Comparison of ENCODE assay signal across 10 mouse cellular contexts in the genomic region with DNA sequence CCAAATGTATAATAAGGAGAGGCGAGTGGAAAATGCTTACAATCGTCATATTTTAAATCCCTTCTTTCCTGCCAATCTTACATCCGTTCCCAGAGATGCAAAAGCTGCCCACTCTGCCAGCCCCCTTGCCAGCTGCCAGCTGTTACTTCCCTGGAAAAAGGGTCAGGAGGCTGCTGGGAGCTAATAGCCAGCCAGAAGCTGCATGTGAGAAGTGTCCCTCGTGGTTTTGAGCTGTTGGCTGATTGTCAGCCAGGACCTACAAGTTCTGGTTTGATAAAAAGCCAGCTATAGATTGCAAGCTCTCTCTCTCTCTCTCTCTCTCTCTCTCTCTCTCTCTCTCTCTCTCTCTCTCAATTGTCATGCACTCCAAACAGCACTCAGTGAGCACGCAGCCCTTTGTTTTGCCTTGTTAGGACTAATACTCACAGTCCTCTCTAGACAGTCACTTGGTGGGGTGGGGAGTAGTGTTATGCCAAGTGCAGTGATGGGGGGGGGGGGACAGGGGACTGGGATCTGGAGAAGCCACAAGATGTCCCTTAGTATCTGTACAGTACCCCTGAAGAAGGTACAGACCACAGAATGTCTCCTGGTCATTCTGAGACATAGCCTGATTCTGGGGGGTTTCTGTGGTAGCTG. TPM values are rescaled to one million over a fixed set of nuclear protein-coding genes. Genes with fewer than 3 reads are reported as not detected.
DNase-seq lines count a peak whose midpoint lies in the region; ATAC-seq and TF ChIP-seq lines count a peak whose summit lies in the region.
"Had no signal": no experiment of that assay in that cellular context is flagged by ENCODE, and none has a peak within 500 bp of the region (broad histone marks: within the 10 kb centered on the region; RNA-seq: fewer than 3 reads in every experiment).

No protein-coding gene starts in this region.

- H3K9me3 ChIP-seq in MEL (replicated peaks; ENCODE audit: insufficient read depth, low read length) = no peaks in the 10 kb centered on the region
- 0 out of 2 replicates have a peak, but pooled peaks cover 1% of the 10 kb centered on the region for H3K9me3 ChIP-seq in forebrain, embryonic 12.5 days
- H3K9me3 ChIP-seq: intestine, embryonic 15.5 days had no signal

- DNase-seq in gastrocnemius, postnatal 14 days = peak; percentile 28
- DNase-seq in gastrocnemius, postnatal 36 days = no peak
- no peak for DNase-seq in MEL (ENCODE audit: low read depth, low spot score)
- peak; percentile 27 to 77 for DNase-seq in lung, postnatal 4 days
- DNase-seq in kidney, postnatal 4 days = no peak
- no peak for DNase-seq in thymus, postnatal 36 days
- DNase-seq in thymus, postnatal 14 days = no peak
- DNase-seq: cerebellum, postnatal 36 days had no signal

- no peak overlapping the region for H3K27ac ChIP-seq in MEL (ENCODE audit: control insufficient read depth, low read depth, low read length)
- peak overlapping the region; percentile 75 for H3K27ac ChIP-seq in forebrain, embryonic 12.5 days
- H3K27ac ChIP-seq: intestine, embryonic 15.5 days had no signal

- WGBS in forebrain, embryonic 12.5 days = 49% methylated on average over 5 of the region's 5 CpGs

- TF ChIP-seq POLR2A in MEL (IDR thresholded peaks at IDR 0.05; ENCODE audit: control insufficient read depth in 1 of 2, insufficient read depth in 1 of 2, low read depth in 1 of 2, low read length in 2 of 2, poor library complexity in 1 of 2) = no peak

- ATAC-seq in forebrain, embryonic 12.5 days (ENCODE audit: low FRiP score) = 0 out of 2 replicates have a peak, but pooled peaks have one; percentile 16
- ATAC-seq: intestine, embryonic 15.5 days had no signal

- H3K9ac ChIP-seq in MEL (ENCODE audit: control insufficient read depth, low read depth, low read length, poor library complexity, severe bottlenecking) = no peak overlapping the region
- H3K9ac ChIP-seq in forebrain, embryonic 12.5 days = no peak overlapping the region
- H3K9ac ChIP-seq: intestine, embryonic 15.5 days had no signal

- intact Hi-C loops in gastrocnemius, postnatal 14 days (cut with DNase I; ENCODE audit: low total_unique reads) = no loop called here
- intact Hi-C loops in gastrocnemius, postnatal 36 days (cut with DNase I) = no loop called here

- H3K36me3 ChIP-seq in MEL (ENCODE audit: control insufficient read depth in 1 of 2, insufficient read depth in 2 of 2, low read length in 2 of 2) = no peaks in the 10 kb centered on the region
- H3K36me3 ChIP-seq in forebrain, embryonic 12.5 days (replicated peaks) = no peaks in the 10 kb centered on the region
- H3K36me3 ChIP-seq: intestine, embryonic 15.5 days had no signal

- TF ChIP-seq RAD21 in MEL (IDR thresholded peaks at IDR 0.05; ENCODE audit: low read depth, low read length) = no peak

- no peaks in the 10 kb centered on the region for H3K79me2 ChIP-seq in MEL (ENCODE audit: control insufficient read depth, insufficient read depth, low read length, poor library complexity)

- no peaks in the 10 kb centered on the region for H3K27me3 ChIP-seq in MEL (ENCODE audit: control insufficient read depth in 1 of 2, insufficient read depth in 2 of 2, low read length in 2 of 2)
- H3K27me3 ChIP-seq in forebrain, embryonic 12.5 days = no peaks in the 10 kb centered on the region
- H3K27me3 ChIP-seq: intestine, embryonic 15.5 days had no signal

- no peak overlapping the region for H3K4me2 ChIP-seq in forebrain, embryonic 12.5 days
- H3K4me2 ChIP-seq: intestine, embryonic 15.5 days had no signal

- TF ChIP-seq EP300 in MEL (IDR thresholded peaks at IDR 0.05; ENCODE audit: low read depth in 1 of 2, low read length in 2 of 2) = no peak

- TF ChIP-seq CTCF in MEL (IDR thresholded peaks at IDR 0.05 in 2 of 3, conservative IDR thresholded peaks at IDR 0.05 in 1 of 3; ENCODE audit: control insufficient read depth in 1 of 3, insufficient read depth in 1 of 3, low read depth in 2 of 3, low read length in 3 of 3, poor library complexity in 1 of 3, severe bottlenecking in 1 of 3) = no peak

- no peak overlapping the region for H3K4me3 ChIP-seq in MEL (ENCODE audit: control insufficient read depth in 1 of 2, insufficient read depth in 1 of 2, low read depth in 2 of 2, low read length in 2 of 2)
- no peak overlapping the region for H3K4me3 ChIP-seq in forebrain, embryonic 12.5 days (replicated peaks)
- H3K4me3 ChIP-seq: intestine, embryonic 15.5 days had no signal

- no peaks in the 10 kb centered on the region for H3K4me1 ChIP-seq in MEL (ENCODE audit: control insufficient read depth in 1 of 2, insufficient read depth in 2 of 2, low read length in 2 of 2)
- H3K4me1 ChIP-seq in forebrain, embryonic 12.5 days = peaks cover 30% of the 10 kb centered on the region

TF ChIP-seq in MEL, 35 proteins besides CTCF, POLR2A, EP300 and RAD21:
- no peak for TF ChIP-seq TCF12 (IDR thresholded peaks at IDR 0.05; ENCODE audit: low read depth, low read length)
- TF ChIP-seq E2F4 (IDR thresholded peaks at IDR 0.05; ENCODE audit: borderline replicate concordance, low read depth, low read length) = no peak
- peak; percentile 80; the same call in 1 of the 2 replicates for TF ChIP-seq JUND (IDR thresholded peaks at IDR 0.05; ENCODE audit: low read depth, low read length)

RNA-seq across cellular contexts. Expression of gene Traf3ip2, which starts 25.3 kb away (rescaled TPM):
- 1 to 10 TPM; 4.2 to 7.9 TPM for total RNA-seq in gastrocnemius, postnatal 14 days (2021)
- 1 to 10 TPM; 4.9 to 5.1 TPM for total RNA-seq in gastrocnemius, postnatal 36 days (2021)
- 0.85 and 1.3 TPM in 2 replicates for total RNA-seq in MEL (2012; rRNA removed)
- polyA plus RNA-seq in MEL (2012; ENCODE audit: insufficient read depth in 1 of 2, insufficient read length in 2 of 2, low read depth in 1 of 2, low replicate concordance in 2 of 2, missing spikeins in 1 of 2) = 1 to 10 TPM in 1 of 2 experiments, not detected in 1; 3.0 TPM
- polyA plus RNA-seq in forebrain, embryonic 12.5 days (2016; fragmentation: Nextera tagmentation; extraction: Ambion mirVana) = 4.7 and 6.0 TPM in 2 replicates

Comparison
In these comparisons a context has a peak if more than half of its experiments do, and no peak if none do; other contexts are left out.
1. DNase-seq: peak in gastrocnemius, postnatal 14 days (single experiment) and lung, postnatal 4 days (2 of 2); none in gastrocnemius, postnatal 36 days (0 of 2), MEL (single experiment), kidney, postnatal 4 days (0 of 2), thymus, postnatal 36 days (0 of 2) and thymus, postnatal 14 days (single experiment).